Mouse (Mus musculus) urinary bladder, postnatal 10 days (tissue): ENCODE results near the gene Ssr3.
"Not testable (repeated sequence)": the region's sequence is repeated elsewhere in the genome, so short reads cannot be mapped to it uniquely, and the experiment has no call there.

Source experiments
- DNase-seq: peaks from one replicate; pipeline ENCODE4 v3.0.0; 2022; ENCODE audit warnings: low spot score

The Ssr3 gene

DNA sequence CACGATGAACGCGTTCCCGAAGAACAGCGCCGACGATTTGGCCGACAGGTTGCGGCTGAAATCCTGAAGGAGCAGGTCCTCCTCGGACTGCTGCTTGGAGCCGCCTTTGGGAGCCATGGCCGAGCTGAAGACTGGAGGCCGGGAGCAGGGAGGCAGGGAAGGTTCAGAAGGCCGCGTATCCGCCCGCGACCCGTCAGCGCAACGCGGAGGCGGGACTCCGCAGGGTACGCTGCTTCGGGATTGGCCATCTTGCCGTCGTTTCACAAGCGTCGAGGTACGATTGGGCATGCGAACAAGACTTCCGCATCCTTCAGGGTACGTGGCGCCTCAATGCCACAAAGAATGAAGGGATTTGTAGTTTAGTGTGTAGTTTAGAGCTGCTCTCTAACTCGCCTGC is at the start of gene Ssr3:
TSS of gene Ssr3 (minus strand) at position 203 of the 397 bp plus-strand sequence.
- peak; percentile 89 for DNase-seq

DNA sequence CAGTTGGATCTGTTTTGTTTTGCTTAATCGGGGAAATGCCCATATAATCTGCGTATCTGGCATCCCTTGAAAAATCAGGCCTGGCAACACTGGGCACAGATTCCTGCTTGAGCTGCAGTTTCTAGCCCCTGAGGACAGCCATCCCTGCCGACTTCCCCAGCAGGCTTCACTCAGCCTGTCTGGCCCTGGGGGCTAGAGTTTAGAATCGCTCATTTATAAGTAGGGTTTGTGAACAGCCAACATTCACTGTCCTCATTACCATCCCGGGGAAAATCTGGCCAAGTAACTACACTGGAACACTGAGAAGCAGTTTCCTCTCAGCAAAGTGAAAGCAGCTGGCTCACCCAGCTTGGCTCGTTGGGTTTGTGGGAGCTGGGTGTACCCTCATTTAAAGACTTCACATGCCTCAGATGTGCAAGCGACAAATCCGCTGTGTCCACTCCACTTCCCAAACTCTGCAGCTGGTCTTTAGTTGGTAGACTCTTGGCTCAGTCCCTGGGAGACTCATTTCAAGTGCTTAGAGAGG is 49.2 kb upstream of the Ssr3 start:
- no peak for DNase-seq

DNA sequence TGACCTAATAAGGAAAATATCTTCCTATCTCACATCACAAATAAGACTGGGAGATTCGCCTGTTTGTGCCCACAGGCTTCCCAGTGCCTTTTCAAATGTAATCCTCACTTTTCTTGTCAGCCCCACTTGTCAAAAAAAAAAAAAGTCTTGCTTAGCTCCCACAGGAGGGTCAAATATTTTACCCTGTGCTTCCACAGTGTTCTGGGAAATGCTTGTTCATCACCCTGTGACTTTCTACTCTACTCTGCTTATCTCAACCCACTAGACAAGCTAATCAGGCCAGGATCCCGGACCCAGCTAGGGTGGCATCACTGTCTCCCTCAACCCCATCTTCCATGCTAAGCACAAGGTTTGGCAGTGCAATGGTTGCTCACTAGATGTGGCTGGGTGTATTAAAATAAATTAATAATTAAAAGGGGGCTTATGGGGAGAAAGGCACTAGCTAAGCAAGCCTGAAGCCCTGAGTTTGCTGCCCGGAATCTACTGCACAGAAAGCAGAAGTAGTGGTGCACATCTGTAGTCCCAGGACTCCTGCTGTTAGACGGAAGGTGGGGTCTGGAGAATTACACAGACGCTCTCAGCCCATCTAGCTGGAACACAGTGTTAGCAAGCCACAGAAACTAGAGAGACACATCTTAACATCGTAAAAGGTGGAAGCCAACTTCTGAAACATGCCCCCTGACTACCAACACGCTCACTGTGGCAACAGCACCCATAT is 46.2 kb upstream of the Ssr3 start:
- no peak for DNase-seq

DNA sequence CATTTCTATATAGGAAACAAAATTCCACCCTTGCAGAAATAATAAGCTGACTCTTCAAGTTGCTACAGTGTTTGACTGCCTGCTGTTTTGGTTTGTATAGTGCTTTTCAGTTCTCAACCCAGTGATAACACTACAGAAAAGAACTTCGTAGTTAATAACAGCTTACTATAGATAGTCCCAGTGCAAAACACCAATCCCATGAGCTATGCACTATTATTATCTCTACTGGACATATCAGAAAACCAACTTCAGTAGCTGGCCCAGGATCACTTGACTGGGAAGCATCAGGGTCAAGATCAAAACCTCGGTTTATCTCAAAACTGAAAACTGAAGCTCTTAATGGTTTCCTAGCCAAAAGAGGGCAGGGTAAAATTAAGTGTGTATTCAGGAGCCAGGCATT is 43.4 kb upstream of the Ssr3 start:
- DNase-seq = no peak

DNA sequence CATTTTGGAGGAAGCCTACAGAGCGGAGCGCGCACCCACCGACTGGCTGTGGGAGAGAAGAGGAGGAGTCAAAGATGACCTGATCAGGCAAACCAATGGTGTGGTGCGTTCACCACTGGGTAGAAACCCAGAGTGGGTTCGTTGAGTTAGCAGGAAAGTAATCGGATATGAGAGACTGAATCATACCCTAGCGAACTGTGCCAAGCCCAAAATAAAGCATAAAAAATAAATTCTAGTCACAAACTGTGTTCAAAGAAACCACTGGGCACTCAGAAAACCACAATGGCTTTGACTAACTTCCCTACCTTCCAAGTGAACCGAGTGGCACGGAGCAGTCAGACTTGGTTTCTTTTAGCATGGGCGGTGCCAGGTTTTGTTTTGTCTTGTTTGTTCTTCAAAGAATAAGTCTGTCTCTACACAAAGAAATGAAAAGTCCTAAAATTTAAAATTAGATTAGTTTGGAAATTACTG is 42.7 kb upstream of the Ssr3 start:
- no peak for DNase-seq

DNA sequence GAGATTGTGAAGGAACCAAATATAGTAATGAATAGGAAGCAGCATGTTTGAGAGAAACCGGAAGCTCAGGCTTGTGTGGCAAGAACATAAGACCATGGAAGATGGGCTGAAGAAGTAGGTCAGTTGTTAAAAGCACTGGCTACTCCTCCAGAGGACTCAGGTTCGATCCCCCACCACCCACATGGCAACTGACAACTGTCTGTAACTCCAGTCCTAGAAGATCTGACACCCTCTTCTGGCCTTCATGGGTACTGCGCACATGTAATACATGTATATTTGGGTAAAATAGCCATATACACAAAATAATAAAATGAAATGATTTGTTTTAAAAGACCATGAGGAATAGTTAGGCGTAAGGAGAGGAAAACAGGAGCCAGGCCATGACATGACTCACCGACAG is 39.8 kb upstream of the Ssr3 start:
- DNase-seq = no peak

DNA sequence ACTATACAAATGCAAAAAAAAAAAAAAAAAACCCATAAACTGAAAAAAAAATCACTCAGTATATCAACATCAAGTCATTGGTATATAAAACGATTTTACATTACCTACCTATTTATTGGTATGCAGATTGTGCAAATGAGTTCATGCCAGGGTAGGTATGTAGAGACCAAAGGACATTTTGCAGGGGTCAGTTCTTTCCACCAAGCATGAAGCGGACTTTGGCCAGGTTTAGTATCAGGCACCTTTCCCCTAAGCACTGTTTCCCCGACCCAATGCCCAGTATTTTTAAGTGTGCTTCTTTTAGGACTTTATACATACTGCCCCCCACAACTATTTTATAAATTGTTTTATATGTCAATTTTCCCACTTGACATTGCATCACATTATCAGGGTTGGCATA is 27.3 kb upstream of the Ssr3 start:
- no peak for DNase-seq

DNA sequence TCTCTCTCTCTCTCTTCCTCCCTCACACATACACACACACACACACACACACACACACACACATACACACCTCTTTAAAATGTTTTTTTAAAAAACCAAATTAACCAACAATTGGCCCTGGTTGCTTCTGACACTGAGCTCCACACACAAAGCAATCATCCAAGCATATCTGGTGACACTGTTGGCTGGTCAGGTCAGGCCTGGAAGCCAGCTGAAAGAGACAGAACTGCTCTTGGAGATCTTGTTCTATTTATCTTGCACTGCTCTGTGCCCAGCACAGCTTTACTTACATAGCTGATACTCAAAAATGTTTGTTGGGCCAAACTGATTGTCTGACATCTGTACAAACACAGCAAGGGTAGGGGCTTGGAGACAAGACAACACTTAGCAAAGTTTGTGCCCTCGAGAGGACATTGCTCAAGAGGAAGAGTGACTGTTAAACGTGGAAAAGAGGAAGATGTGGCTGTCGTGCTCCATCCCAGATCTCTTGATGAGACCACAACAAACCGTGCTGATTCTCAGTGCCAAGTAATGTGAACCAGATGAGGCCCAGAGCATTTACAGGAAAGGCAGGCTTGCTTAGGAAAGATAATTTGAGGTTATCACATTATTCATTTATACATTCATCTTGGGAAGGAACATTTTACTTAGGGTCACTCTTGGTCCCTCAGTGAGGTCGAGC is 25.6 kb upstream of the Ssr3 start:
- DNase-seq = no peak

DNA sequence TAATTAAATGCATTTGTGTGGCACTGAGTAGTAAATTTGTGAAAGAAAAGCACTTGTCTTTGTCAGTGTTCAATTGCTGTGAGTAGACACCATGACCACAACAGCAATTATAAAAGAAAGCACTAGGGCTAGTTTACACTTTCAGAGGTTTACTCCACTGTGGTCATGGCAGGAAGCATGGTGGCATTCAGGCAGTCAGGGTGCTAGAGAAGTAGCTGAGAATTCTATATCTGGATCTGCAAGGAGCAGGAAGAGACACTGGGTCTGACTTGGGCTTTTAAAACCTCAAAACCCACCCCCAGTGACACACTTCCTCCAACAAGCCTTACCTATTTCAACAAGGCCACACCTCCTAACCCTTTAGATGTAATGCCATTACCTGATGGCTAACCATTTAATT is 24.1 kb upstream of the Ssr3 start:
- DNase-seq = no peak

DNA sequence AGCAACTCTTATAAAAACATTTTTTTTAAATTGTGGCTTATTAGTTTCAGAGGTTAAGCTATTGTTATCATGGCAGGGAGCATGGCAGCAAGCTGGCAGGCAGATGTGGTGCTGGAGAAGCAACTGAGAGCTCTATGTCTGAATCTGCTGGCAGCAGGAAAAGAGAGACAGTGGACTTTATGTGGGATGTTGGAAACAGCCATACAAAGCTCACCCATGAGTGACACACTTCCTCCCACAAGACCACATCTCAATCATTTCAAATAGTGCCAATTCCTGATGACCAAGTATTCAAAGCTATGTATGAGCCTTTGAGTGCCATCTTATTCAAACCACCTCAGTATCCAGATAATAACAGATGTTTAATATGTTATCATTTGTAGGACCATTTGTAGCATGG is 15.5 kb upstream of the Ssr3 start:
- no peak for DNase-seq

DNA sequence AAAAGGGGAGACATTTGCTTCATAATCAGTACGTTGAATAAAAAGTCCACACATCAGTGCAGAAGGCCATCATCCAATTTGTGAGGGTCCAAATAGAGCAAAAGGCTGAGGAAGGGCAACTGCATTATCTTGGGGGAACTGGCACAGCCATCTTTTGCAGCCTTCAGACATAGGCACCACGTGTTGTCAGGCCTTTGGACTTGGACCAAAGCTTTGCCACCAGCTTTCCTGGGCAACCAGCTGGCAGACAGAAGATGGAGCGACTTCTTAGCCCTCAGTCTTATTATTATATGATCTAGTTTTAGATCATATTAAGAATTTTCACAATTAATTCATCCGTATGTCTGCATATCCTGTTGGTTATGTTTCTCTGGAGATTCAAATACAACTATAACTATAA is 13.4 kb upstream of the Ssr3 start:
- no peak for DNase-seq

DNA sequence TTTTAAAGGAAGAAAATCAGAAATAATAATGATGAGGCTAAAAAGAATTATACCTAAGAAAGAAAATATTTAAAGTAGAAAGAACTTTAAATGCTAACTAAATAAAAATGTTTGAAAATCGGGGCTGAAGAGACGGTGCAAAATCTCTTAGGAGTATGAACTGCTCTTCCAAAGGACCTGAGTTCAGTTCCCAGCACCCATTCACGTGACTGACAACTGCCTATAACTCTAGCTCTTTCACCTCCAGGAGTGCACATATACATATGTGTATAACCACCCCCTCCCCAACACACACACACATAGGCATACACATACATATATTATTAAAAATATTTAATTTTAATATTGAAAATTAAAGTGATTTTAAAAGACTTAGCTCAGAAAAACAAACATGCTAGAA is 5.1 kb upstream of the Ssr3 start:
- no peak for DNase-seq

DNA sequence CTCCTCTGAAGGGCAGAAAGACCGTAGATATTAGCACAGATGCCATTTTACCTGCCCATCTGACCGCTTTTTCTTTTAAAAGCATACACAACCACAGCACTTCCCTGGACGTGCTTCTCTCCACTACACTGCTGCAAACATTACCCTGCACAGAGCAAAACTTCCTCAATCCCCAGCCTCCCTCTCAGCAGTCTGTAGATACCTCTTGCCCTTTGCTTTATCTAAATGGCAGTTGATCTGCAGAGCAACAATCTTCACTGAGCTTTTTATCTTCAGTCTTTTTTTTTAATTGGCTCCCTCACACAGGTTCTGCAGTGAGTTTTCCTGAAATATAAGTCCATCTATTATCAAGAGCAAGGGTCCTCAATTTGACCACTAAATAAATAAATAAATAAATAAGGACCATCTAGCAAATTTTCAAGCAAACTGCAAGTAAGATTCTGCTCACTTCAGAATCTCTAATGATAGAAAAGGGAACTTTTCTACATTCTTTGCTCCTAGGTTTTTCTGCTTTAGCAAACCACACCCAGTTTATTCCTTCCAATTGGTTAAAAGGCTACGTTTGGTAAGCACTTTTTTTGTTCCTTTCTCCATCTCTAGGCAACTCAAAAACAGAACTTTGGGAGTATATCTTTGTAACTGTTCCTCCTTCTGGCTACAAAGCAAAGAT is 4.5 kb upstream of the Ssr3 start:
- no peak for DNase-seq

DNA sequence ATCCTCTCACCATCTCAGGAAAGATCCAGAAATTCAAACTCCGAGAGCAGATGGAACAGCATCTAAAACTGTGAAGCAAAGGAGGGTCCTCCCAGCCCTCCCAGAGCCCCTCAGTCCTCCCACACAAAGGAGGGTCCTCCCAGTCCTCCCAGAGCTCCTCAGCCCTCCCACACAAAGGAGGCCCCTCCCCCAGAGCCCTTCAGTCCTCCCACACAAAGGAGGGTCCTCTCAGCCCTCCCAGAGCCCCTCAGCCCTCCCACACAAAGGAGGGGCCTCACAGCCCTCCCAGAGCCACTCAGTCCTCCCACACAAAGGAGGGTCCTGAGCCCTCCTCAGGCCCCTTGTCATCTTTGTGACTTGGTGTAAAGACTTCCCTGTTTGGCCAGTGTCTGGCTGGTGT is 2.7 kb upstream of the Ssr3 start:
- DNase-seq = not testable (repeated sequence)

DNA sequence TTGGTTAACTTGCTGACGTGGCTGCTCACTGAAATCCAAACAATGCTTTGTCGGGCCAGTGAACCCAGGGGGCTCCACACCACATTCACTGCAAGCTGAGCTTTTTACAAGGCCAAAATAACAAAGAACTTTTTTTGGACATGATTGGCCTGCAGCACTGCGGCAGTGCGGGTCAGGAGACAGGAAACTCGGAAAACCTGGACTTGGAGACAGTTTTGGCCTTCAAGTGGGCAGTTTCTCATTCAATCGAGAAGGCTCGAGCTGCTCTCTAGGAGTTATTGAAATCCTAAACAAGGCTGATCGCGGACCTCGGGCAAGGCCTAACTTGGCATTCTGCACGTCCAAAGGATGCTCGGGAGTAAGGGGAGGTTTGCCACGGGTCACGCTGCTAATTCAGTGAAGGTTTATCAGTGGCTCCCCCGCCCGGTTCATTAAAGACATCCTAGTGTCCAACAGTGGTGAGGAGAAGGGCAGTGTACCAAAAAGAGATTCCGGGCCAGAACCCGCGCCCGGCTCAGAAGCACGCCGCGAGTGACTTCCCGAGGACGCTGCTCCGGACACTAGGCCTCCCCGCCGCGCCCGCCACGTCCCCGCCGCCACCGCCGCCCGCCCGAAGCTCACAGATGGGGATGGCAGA is 521 bp downstream of the Ssr3 start:
- DNase-seq = no peak

DNA sequence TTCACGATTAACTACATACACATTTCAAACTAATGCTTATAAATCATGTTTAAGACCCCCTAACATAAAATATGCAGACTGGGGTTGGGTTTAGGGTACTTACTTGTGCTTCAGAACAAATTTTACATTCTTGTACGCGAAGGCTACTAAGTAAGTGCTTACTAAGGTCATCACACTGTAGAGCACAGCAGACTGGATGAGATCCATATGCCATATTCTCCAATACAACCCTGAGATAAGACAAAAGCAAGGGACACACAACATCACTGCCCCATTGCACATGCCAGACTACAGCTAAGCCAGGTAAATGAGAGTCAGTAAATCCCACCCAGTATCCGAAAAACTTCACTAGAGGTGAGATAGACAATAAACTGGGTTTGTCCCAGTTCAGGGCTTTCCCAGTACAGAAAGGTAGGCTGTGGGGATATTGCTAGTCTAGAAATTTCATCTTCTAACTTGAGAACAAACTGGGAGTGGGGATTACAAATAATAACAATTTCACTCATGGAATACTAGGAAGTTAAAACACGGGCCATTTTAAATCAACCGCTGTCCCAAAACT is 1.1 kb downstream of the Ssr3 start:
- no peak for DNase-seq

DNA sequence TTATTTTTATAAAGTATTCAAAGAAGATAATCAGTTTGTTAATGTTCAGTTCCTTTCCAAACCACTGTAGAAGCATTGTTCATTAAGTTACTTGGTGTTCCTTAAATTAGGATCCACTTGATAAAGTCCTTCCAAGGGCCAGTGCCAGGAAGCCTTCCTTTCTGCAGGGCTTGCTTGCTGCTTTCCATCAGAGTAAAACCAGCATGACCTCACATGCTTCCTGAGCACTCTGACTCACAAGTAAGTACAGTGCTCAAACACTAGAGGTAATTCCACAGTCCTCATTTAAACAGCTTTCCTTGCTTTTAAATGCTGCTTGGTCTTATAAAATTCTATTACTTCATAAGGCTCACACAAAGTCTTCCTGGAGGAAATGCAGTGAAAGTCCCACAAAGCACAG is 6.7 kb downstream of the Ssr3 start:
- no peak for DNase-seq

DNA sequence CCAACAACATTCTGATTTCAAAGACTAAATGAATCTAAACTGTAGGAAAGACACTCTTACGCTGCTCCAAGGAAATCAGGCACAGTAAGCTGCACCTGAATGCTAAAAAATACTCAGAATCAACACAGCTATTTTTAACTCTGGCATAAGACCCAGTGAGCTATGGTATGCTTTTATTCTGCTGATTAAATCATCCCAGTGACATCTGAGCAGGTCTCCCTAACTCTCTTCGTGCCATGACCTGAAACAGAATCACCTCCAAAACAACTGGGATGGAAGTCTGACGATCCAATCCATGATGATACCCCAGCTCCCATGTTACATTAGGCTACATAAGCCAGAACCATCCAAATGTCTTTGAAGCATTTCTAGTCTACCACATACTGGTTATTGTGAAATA is 8.0 kb downstream of the Ssr3 start:
- no peak for DNase-seq

DNA sequence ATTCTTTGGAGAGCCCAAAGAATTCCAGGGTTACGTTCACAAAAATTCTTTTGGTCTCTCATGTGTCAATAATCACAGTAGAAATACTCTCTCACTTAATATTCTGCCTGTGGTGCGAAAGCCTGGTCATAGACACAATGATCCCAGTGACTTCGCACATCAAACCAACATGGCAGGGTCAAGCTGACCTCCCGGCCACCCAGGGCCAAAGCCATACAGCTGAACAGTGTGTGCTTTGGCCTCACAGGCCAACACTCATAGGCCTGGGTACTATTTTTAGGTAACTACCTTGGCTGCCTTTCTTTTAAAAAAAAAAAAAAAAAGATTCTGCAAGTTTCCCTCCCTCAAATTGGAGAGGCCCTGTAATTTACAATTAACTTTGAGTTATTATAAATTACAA is 11.3 kb downstream of the Ssr3 start:
- DNase-seq = no peak

DNA sequence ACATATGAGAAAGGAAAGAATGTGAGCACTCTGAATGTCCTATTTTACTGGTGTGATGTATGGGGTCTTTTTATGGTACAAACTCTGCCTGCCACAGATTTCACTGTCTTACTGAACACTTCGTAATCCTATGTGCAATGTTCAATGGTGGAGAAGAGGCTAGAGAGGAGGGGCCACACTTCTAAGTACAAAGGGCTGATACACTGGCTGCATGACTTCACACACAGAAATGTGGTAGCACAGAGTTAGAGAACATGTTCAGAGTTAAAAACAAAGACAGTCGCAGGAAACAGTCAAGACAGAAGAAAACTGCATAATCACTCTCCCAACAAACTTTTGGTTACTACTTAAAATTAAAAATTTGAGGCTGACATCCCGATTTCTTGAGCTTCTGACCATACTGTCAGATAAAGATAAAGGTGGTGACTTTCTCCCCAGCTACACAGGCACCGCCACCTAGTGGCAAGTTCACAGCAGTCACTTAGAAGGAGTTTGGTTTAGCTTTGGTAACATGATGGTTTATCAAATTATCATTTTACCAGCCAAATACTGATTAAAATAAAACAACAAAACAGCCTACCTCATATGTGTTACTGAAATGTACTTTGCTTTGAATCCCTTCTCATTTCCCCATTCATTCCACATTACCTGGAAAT is 12.4 kb downstream of the Ssr3 start:
- DNase-seq = no peak

DNA sequence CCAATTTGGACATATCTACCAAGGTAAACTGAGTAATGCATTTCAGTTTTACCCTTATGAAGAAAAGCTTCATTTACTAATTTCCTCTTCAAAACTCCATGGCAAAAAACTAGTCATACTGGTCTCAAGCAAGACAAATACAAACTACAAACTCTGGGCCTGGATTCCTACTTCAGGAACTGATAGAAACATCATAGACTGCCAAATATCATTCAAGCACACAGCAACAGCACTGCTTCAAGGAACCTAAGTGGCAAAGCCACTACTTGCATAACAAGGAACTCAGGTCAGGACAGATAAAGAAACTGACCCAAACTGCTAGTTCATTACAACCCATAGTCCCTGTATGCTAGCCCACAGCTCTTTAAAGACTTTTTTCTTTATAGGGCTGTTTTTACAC is 13.7 kb downstream of the Ssr3 start:
- no peak for DNase-seq

DNA sequence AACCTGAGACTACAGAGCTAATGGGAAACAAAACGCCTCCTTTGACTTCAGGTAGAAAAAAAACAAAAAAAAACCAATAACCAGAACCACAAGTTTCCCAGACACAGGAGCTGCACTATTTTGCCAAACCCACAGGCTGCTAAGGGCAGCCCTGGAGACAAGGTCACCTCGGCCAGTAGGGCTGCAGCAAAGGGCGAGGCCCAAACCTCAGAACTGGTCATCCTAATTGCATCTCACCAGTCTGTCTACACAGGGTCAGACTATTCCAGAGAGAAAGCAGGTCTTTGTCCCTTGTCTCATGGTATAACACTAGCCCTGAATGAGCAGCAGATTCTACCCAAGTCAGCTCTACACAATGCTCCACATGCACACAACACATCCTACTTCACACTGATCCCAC is 17.7 kb downstream of the Ssr3 start:
- no peak for DNase-seq
